Mouse (Mus musculus) Muller cell, postnatal 12 days (primary cell): ENCODE results near the gene Saa2.

Experiments used
- DNase-seq: peaks from one replicate; pipeline ENCODE4 v3.0.0-alpha.2; 2015; ENCODE audit errors: inconsistent ontology term

Gene Saa2

DNA sequence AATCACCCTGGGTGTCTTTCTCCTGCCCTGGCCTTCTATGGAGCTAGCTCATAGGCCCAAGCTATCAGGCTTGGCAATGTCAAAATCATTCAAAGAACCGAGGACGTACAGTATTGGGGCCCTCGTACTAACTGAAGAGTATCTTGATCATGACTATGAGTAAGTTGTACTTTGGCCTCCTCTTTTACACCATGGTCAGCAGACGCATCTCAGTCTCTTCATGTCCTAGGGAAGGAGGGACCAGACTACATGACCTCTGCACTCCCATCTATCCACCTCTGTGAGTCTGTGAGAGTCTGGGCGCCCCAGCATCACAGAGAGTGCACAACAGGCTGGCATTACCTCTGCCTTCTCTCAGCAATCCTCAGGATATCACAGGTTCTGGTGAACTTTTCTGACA is 11.0 kb downstream of the Saa2 start:
- no peak for DNase-seq

DNA sequence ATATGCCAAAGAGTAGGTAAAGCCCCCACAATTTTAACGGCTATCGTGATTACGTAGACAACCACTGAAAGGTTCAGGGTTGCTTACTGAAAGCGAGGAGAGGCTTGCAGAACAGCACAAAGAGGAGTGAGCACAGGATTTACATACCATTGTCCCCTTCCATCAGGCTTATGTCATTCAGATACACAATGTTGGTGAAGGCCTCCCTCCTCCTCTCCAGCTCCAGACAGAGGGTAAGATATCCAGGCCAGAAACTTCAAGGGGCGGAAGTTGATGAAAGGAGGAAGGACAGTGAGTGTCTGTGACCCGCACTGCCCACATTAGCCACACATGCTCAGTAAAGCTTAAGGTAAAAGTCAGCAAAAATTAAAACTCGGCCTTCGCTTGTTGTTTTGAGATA is 13.1 kb downstream of the Saa2 start:
- no peak for DNase-seq

DNA sequence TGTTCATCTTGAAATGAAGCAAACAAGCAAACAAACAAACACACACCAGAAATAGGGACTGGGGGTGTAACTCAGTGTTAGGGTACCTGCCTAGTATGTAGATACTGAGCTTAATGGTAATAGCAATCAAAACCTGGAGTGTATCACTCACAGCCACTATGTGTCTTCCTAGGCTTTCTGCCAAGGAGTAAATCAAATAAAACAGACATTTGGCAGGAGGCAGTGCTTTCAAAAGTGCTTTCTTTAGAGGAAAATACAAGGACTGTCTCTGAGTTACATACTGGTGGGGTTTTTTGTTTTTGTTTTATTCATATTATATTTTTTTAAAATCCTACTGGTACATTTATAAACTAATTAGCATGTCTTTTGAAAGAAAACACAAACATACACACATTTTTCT is 15.8 kb downstream of the Saa2 start:
- DNase-seq: no peak

DNA sequence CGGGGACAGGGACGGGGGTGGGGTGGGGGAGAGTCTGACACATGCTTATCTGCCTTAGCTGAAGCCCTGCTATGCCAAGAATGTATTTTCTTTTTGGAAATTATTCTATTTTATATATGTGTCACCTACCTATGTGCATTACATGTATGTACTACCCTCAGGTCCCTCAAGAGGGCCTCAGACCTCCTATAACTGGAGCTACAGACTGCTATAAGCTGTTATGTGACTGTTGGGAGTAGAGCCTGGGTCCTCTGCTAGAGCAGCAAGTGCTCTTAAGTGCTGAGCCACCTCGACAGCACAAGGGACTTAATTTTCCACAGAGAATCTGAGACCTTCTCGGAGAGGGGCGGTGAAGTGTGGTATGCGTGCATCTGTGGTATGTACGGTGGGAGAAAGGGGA is 16.9 kb downstream of the Saa2 start:
- DNase-seq: no peak

DNA sequence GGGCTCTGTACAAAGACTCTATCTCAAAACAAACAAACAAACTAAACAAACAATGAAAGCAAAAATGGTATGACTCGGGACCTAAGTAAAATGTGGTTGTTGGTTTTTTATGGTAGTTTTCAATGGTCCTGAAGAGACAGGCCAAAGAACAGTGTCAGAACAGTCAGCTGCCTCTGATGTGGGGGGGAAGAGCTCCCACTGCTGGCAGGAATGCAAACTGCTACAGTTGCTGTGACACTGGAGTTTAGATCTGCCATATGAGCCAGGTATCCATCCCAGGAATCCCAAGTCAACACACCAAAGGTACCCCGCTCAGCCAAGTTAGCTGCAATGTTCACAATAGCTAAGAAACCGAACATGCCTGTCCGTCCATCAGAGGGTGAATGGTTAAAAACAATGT is 19.1 kb downstream of the Saa2 start:
- peak; percentile 66 for DNase-seq

DNA sequence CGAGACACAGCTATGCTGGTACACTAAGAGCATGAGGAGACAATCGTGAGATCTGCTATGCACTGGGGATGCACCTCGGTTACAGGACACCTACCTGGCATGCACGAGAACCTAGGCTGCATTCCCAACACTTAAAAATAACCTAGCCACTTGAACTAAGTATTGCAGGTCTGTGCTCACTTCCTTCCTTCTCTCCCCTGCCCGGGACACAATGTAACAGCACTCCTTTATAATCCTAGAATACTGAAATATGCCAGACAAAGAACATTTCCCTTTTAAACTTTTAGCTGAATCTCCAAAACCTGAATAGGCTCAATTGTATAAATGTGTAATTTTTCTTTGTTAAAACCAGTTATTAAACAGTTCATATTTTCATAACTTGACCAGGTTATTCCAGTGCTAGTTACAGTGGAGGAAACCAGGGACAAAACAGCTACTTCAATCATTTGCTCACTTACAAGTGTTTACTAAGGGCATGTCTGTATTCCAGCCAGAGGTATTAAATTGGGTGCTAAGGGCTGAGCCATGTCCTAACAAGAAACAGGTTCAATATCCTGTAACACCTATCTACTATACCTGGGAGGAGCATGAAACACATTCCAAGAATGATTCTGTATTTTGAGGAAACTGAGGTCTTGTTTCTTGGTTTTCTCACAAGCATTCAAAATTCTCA is 37.7 kb downstream of the Saa2 start:
- no peak for DNase-seq

DNA sequence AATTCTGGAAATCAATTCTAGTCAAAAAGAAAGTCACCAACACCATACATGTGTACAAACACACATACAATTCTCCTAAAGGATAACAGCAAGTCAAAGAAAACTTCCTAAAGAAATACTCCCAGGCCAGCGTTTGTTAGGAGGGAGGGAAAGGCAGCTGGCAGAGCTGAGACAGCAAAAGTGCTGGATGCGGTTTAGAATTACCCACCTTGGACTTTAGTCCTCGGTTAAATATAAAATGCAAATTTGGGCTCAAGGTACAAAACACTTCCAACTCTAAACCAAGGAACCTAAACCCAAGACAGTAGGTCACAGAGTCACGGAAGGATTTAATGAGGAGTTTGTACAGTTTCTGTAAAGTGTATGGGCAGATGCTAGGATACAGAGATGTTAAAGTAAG is 42.3 kb downstream of the Saa2 start:
- DNase-seq: no peak

DNA sequence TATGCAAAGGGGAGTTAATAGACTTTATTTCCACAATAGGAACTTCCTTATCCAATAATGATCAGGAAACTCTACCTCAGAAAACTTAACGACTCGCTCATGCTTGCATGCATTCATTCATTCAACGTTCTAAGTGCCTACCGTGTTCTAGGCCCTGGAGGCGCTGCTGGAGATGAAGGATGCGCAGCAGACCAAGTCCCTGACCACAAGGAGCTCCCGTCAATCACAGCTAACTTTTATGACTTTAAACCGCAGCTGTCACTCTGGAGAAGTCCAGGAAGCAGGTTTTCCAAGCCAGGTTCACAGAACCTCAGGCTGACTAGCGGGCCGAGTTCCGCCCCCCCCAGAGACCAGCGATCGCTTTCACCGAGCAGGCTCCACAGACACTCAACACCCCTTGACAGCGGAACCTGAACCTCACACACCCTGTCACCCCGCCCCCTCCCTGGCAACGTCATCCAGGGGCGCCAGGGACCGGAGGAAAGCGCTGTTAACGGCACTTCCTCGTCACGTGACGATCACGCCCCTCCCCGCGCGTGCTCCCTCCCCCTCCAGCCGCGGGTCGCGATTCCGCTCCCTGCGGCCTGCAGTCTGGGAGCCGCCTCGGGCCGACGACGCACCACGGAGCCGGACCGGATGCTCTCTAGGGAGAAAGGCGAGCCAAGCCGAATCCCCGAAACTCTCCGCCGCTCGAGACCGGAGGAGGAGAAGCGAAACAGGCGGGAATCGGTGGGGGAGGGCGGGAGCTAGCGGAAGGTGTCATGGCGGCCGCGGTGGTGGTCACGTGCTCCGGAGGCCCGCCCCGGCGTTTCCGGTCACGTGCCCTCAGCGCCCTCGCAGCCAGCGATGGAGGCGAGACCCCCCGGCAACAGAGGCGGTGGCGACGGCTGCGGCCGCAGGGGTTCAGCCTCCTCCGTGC is 44.0 kb downstream of the Saa2 start, which contains the start of the genes Hps5 and Gtf2h1:
Hps5 (minus strand) TSS at position 778 of the 919 bp plus-strand sequence.
Gtf2h1 (plus strand) TSS at position 817 of the 919 bp plus-strand sequence.
- DNase-seq: peak; percentile 100

DNA sequence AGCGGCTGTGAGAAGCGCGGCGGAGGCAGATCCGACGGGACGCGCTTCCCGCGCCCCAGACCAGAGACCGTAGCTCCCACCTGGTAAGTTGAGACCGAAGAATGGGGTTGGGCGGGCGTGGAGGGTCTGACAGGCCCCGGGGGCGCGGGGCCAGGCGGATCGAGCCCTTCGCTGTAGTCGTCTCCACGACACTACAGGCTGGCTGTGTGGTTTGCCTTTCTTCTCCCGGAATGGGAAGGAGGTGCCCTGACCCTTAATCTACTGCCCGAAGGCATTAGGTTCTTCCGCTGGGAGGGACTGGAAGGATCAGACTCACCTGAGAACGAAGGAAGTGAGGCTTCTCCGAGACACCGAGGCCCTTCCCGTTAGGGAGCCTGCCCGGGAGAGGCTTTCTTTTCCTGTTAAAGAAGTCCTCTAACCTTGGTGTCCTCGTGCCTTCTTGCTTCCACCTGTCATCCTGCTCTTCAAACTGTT is 44.7 kb downstream of the Saa2 start:
- DNase-seq: no peak

DNA sequence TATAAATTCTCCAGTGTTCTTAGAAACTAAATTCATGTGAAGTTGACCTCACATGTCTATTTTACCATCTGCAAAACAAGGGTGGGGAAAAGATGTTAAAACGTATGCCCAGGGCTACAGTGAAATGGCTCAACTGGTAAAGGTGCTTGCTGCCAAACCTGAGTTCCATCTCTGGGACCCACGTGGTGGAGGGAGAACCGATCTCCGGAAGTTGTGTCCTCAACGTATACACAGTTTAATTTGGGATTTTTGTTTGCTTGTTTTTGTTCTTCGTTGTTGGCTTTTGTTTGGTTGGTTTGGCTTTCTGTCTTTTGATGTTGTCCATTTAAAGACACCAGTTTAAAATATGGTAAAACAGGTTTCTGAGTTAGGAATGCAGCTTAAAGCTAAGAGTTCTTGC is 45.2 kb downstream of the Saa2 start:
- no peak for DNase-seq
